Mouse (Mus musculus): Measurements from ENCODE around the gene Ndufa12.
A peak's percentile ranks its signal among the peaks of the same experiment; 100 is the strongest.

Gene Ndufa12

DNA sequence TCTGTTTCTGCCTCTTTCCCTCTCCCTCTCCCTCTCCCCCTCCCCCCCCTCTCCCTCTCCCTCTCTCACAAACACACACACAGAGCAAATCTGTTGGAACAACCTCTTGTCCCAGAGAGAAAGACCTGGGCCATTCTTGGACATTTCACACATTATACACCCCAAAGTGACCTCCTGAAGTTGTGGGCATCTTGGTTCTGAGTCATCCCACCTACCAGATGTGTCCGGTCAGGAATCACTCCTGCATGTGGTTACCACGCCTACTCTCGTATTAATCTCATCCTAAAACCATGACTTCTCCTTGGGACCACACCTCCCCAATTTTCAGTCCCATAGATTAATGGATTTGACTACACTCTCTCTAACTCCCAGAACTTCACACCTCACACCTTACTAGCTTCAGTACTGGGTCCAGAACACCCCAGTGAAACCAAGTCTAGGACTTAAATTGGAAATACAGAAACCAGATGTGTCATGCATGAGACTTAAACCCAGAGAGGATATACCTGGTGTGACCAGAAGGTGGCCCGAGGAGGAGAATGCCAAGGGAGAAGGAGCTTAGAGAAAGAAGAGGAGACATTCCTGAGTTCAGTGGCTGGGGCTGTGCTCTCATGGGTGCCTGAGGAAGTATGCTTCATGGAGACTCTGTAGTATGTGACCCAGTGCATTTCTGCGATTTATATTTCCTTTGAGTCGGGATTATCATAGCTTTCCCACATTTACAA is 26.7 kb downstream of the Ndufa12 start:
- DNase-seq (ENCODE audit: extremely low read depth, insufficient read length, low spot score): peak; percentile 41

DNA sequence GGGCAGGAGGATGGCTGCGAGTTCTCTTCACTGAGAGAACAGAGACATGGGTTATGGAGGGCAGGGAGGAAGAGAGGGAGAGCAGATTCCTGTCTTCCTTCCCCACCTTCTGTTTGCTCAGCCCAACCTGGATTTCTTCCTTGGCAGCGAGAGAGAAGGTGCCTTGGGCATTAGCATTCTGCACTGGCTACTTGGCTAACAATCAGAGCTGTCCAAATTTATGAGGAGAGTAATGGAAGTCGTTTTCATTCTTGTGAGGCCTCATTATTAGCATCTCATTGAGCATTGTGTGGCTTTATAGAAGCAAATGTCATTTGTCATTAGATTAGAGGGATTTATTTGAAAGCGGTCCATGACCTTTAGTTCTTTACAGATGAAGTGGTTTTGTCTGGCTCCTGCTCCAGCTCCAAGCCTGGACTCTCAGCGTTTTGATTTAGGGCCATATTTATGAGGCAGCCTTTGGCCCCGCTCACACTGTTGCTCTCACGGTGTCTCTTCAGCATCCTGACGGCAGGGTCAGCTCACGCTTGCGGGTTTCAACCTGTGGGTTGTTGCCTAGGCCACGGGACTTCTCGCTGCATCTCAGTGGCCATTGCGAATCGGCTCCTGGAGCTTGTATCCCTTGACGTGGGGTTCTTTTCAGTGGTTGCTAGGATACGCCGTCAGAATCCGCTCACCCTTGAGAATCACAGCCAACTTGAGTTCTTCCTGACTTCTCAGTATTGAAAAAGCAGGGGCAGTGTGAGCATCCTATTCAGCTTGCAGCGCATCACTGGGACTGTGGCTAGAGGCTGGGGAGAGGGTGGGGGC is 31.9 kb downstream of the Ndufa12 start:
- DNase-seq (ENCODE audit: extremely low read depth, insufficient read length, low spot score): no peak

DNA sequence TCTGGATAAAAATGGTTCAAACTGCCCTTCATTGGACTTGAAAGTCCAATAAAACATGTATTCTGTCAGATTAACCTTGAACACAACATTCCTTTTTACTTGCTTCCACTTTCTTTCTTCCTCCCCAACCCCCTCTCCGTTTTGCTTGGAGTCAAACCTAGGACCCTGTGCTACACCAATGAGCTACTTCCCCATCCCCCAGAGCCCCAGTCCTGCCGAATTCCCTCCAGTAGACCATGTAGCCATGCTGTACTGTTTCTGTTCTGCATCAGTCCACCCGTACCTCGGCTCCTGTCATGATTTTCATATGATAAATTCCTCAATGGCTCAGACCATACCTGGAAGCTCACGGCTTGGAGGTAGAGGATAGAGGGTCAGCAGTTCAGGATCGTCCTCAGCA is 32.5 kb downstream of the Ndufa12 start:
- DNase-seq (ENCODE audit: extremely low read depth, insufficient read length, low spot score): no peak

DNA sequence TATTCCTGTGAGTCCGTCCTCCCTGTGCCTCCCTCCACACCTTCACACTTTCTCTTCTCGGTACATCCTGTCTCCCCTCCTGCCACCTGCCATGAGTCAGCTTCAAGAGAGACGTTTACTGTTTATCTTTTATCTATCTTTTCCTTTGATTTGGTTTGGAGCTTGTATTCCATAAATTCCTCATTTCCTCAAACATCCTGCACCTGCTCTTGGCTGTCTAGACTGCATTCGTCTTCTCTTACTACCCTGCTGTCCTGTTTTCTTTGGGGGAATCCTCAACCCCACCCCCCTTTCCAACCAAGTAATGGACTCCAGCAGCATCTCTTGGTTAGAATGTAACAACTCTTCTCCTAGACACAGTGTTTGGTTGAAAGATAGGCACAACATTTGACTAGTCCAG is 36.7 kb downstream of the Ndufa12 start:
- DNase-seq (ENCODE audit: extremely low read depth, insufficient read length, low spot score): no peak

DNA sequence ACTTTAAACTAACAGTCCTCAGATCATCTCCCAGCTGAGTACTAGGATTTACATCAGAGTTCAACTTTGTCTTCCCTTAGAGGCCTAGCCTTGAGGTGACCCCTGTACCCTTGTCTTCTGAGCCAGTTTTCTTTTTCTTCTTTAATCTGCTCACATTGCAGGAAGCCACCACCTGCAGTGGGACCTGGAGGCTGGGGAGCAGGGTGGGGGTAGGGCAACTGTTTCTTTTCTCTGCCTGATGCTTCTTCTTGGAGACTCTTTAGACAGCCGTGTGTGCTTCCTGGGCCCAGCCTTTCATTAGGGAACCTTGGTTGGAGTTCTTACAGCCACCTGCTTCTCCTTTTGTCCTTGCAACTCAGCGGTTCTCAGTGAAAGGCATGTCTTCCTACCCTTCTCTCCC is 42.8 kb downstream of the Ndufa12 start:
- DNase-seq (ENCODE audit: extremely low read depth, insufficient read length, low spot score): no peak

DNA sequence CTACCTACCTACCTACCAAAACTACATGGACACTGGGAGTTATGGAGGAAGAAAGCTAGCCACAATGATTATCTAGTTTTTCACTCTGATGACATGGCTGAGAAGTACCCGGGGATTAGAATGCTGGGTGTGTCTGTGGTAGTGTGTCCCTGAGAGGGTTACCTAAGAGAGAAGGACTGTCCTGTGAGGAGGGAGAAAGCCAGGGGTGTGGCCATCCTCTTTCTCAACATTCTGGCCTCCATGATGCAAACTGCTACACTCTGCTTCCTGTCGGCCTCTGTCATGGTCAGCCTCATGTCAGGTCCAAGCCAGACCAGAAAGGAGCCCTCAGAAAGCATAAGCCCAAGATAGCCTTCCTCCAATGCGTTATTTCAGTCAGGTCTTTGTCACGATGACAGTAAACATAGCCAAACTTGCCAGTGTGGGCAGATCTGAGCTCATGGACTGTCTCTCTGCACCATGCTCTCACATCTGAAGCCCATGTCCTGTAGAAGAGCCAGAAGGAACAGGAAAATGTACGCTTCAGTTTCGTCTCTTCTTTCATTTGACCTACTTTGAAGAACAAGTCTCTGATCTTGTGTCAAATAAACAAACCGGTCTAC is 49.3 kb downstream of the Ndufa12 start:
- DNase-seq (ENCODE audit: extremely low read depth, insufficient read length, low spot score): no peak

DNA sequence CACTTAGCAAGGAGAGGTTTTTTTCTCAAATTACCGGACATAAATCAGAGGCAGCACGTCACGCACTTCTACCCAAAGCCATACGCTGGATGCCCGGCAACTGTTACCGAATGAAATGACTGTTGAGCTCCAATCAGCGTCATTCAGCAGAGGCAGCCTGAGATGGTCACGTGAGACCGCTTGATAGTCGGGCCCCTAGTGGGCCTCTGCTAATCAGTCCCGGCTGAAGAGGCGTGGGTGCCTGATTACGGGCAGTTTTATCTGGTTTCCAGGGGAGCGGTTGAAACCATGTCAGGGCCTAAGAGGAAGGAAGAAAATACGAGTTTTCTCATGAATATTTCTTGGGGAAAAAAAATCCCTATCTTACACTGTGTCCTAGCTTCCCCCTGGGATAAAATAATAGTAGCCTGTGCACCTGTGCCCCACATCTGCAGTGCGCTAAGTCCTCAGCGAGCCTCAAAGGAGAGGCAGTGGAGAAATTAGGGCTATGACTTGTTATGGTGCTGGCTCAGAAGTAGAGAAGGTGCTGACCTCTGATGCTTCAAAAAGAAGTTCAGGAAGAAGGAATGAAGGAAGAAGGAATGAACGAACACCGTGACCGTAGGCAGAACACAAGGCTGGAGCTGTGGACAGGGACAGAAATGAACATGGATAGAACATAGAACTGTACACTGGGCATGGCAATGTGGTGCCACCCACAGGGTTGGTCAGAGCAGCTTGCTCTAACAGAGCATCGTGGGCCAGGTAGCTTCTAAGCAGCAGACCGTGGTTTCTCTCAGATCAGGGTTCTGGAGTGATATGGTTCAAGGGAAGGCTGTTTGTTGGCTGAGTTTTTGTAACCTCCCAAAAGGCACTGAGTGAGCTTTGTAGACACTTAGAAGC is 51.3 kb downstream of the Ndufa12 start:
- DNase-seq (ENCODE audit: extremely low read depth, insufficient read length, low spot score): no peak

DNA sequence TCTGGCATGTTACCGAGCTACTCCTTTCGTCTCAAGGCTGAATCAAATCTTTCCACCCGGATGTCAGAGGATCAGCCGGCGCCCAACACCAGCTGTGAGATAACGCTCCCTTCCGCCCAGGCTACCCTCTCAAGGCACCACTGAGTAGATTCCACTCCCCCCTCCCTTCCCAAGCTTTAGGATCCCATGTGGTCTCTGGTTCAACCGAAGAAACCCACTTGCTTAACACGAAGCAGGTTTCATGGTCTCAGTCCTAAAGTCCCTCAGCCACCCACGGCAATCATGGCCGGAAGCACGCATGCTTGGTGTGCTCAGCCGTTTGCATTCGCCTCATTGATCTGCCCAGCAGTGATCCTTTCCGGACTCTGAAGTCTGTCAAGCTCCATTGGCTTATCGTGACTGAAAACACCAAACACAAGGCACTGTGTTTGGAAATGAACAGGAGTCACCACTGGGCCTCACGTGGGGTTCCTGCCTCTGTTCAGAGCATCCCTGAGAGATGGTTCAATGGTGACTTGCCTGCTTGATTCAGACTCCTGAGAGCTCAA is 54.8 kb downstream of the Ndufa12 start:
- no peak for DNase-seq (ENCODE audit: extremely low read depth, insufficient read length, low spot score)

DNA sequence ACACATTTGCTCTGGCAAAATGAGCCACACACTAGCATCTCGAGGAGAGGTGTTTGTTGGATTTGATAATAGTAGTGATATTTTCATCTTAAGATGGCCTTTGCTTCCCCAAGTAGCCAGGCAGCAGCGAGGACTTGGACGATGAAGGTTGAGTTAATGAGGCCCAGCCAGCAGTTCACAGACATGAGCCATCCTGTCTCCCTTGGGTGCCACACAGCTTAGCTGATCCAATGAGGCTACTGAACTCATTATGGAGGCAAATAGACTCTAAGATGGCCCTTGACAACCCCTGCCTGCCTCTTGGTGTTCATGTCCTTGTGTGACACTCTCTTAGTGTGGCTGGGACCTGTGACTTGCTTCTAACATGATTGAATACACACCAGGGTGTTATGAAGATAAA is 56.2 kb downstream of the Ndufa12 start:
- DNase-seq (ENCODE audit: extremely low read depth, insufficient read length, low spot score): no peak

DNA sequence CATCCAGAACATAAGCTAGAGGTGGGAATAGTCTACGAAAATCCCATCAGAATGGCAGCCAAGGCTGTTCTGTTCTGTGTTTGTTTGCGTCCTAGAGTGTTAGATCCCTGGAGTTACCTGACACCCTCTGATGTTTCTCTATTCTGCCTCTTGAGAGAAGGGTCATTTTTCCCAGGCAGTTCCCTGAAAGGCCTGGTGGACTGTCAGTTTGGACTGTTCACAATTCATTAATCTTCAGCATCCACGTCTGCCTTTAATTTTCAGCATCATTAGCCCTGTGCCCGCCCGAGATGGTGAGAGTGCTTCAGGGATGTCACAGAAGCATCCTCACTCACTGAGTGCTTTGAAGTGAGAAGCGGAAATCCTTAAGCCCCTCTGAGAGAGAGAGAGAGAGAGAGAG is 57.2 kb downstream of the Ndufa12 start:
- DNase-seq (ENCODE audit: extremely low read depth, insufficient read length, low spot score): no peak

DNA sequence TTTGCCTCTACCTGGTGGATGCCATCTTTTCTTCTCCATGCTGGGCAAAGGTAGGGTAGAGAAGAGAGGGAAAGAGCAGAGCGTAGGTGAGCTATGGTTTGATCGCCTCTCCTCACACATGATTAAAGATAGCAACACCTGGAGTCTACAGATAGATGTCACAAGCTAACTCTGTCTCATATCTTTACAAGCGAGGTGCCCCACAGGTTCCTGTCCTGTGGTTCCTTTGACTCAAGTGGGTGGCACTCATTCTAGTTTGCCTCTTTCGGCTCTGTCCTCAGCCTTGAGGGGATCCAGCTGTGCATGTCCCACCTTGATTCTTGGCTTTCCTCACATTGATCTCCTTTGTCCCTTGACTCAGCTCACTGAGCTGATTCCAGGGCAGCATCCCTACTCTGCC is 58.0 kb downstream of the Ndufa12 start:
- DNase-seq (ENCODE audit: extremely low read depth, insufficient read length, low spot score): no peak

DNA sequence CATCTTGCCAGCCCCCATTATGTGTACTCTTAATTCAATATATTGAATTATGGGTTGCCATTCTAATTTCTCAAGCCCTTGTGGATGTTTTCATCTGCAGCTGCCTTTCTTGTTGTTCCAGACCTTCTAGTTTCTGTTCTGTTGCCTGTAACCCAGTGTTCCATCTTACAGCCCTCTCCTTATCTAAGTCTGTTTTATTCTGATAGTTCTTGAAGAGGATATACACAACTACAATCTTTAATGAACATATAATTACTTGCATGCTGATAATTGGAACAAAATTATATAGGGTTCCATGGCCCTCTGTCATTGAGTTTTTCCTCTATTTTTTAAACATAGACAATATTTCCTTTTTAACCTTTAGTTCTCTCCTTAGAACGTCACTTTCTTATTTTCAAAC is 62.0 kb downstream of the Ndufa12 start:
- no peak for DNase-seq (ENCODE audit: extremely low read depth, insufficient read length, low spot score)

DNA sequence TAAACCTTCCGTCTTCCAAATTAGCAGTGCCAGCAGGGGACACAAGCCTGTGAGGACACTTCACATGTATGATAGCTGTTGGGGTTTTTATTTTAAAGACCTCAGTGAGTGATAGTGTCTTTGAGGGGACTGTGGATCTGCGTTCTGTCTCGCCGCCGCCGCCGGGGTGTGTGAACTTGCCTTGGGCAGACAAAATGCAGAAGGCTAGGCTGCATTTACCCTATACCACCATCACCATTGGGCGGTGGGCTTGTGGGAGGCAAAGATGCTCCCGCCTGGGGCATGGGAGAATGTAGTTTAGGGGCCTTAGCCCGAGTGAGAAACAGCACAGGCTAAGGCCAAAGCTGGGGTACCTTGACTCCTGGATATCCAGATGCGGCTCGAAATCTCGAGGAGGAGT is 64.1 kb downstream of the Ndufa12 start:
- DNase-seq (ENCODE audit: extremely low read depth, insufficient read length, low spot score): no peak

DNA sequence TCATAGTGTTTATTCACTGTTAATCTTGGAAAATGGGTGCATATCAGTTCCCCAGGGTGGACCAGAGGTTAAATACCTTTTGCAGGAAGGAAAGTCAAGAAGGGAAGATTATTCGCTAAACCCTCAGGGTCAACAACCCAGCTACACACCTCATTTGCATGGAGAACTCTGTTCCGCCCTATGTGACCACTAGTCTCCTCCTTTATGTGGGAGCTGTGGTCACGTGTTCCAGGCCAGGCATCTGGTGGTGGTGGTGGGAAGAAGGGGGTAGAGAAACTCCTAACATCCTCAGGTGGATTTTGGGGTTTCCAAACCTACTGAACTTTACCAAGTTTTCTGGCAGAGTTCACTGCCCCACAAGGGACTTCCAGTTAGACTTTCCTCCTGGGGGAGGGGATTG is 64.7 kb downstream of the Ndufa12 start:
- DNase-seq (ENCODE audit: extremely low read depth, insufficient read length, low spot score): no peak

DNA sequence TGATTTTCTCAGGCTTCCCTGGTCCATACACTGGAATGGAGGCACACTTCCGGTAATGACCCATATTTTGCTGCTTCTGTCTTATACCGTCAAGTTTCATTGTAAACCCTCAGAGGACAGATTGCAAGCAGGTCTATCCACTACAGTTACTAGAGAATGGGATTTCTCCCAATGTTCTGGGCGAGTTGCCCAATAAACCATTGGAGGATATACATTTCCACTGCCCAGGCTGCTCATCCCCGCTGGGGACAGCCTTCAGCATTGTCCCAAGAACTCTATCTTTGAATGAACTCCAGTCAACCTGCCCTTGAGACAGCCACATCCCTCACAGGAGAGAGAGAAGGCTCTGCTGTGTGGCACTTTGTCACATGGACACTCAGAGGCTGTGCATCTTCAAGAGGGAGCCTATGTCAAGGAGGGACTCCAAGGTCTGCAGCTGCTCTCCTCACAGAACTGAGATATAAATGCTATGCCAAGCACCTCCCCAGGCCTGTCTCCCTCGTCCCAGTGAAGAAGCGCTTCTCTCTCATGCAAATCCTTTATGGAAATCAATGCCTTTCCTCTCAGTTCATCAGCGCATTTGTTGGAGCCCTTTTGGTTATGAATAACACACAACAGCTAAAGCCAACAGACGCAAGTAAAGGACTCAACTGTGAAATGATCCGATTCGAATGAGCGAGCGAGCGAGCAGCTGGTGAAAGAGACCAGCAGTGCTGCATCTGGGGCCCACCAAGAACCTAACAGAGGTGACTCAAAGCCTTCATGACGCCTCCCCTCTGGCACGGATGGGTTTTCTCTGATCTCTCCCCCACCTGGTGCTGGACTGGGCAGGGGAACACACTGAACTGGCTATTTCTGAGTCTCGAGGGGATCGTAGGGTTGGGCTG is 67.4 kb downstream of the Ndufa12 start:
- no peak for DNase-seq (ENCODE audit: extremely low read depth, insufficient read length, low spot score)

Data from 3134 (cell line).